Mouse (Mus musculus) bone marrow macrophage, adult 2 months (primary cell): ENCODE data around the gene Nptx1.

Experiments
- CTCF ChIP-seq: IDR thresholded peaks from 2 replicates; pipeline ENCODE4 v1.5.1; 2012; ENCODE audit warnings: low read depth, mild to moderate bottlenecking, low read length, moderate library complexity
- POLR2A ChIP-seq: IDR thresholded peaks from 2 replicates; pipeline ENCODE4 v1.6.1; 2012; ENCODE audit warnings: mild to moderate bottlenecking, low read depth, low read length, borderline replicate concordance

GRCm38 (mm10) chr11:119523392-119523791 lies 24.2 kb downstream of the Nptx1 start:
- TF ChIP-seq CTCF, result no peak
- no peak for TF ChIP-seq POLR2A
